Mouse (Mus musculus): ENCODE results near the gene Gm36245. TPM values are rescaled to one million over a fixed set of nuclear protein-coding genes. Genes with fewer than 3 reads are reported as not detected.

Gm36245 gene
- polyA plus RNA-seq, 1 experiment: not detected

Other genes with a start within 250 kb of the Gm36245 start
- 0.06 and 0.07 TPM in 2 replicates for gene Apol7a, start 200.1 kb upstream of the Gm36245 start, polyA plus RNA-seq (2012; rRNA removed)
- 0.59 and 1.0 TPM in 2 replicates for gene Apol9a, start 188.1 kb upstream of the Gm36245 start, polyA plus RNA-seq (2012; rRNA removed)
- gene Apol7b, start 151.8 kb upstream of the Gm36245 start, polyA plus RNA-seq (2012; rRNA removed): 0.13 TPM in 1 of 2 replicates, not detected in the other
- gene Apol10a, start 122.2 kb upstream of the Gm36245 start, polyA plus RNA-seq (2012; rRNA removed): not detected in 2 replicates
- gene Apol11a, start 91.0 kb upstream of the Gm36245 start, polyA plus RNA-seq (2012; rRNA removed): not detected in 2 replicates
- not detected in 2 replicates for gene Apol7c, start 65.9 kb upstream of the Gm36245 start, polyA plus RNA-seq (2012; rRNA removed)
- not detected in 2 replicates for gene 1700025B11Rik, start 37.4 kb upstream of the Gm36245 start, polyA plus RNA-seq (2012; rRNA removed)
- 0.17 and 0.31 TPM in 2 replicates for gene Apol10b, start 3.1 kb upstream of the Gm36245 start, polyA plus RNA-seq (2012; rRNA removed)
- 0.13 TPM in 1 of 2 replicates, not detected in the other for gene Apol11b, start 44.0 kb downstream of the Gm36245 start, polyA plus RNA-seq (2012; rRNA removed)
- gene Apol7e, start 99.6 kb downstream of the Gm36245 start, polyA plus RNA-seq (2012; rRNA removed): not detected in 2 replicates
- gene Apol9b, start 129.8 kb downstream of the Gm36245 start, polyA plus RNA-seq (2012; rRNA removed): 0.35 and 0.41 TPM in 2 replicates
- gene Apol8, start 157.7 kb downstream of the Gm36245 start, polyA plus RNA-seq (2012; rRNA removed): 6.9 and 8.2 TPM in 2 replicates
- 44.2 and 45.2 TPM in 2 replicates for gene Myh9, start 242.9 kb downstream of the Gm36245 start, polyA plus RNA-seq (2012; rRNA removed)

All from cerebellum, adult 2 months (tissue).